Mouse (Mus musculus) megakaryocyte, embryonic 14.5 days (primary cell): ENCODE results near the gene Plch2.

Experiments used
- FLI1 ChIP-seq: IDR thresholded peaks from 2 replicates; pipeline ENCODE4 v1.6.1; 2012; ENCODE audit warnings: low read length, inconsistent platforms, mixed read lengths
- GATA1 ChIP-seq: IDR thresholded peaks from 3 replicates; pipeline ENCODE4 v1.6.1; 2012; ENCODE audit warnings: mixed read lengths, low read length, inconsistent platforms, borderline replicate concordance

DNA sequence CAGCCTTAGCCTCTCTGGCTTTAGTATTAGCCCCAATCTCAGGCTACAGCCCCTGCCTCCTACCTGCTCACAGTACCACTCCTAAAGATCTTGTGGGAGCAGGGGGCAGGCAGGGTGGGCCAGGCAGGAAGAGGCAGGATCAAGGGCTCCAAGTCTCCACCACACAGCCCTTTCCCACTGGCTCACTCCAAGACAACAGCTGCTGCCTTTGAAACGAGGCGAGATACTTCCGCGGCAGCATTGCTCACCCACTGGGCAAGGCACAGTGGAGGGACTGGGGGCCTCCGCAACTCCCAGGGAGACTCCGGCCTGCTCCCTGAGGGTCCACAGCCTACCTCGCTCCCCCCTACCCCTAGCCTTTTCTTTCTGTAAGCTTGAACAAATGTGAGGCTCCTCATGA lies 22.4 kb downstream of the Plch2 start:
- no peak for TF ChIP-seq FLI1
- no peak for TF ChIP-seq GATA1
